Mouse (Mus musculus): ENCODE measurements around the gene Lrrn3. TPM values are rescaled to one million over a fixed set of nuclear protein-coding genes. Genes with fewer than 3 reads are reported as not detected.
A peak's percentile ranks its signal among the peaks of the same experiment; 100 is the strongest.

Lrrn3 gene
- polyA plus RNA-seq, 1 experiment from 2014 or later = 2.8 TPM

- Histone ChIP-seq H3K27ac (ENCODE audit: low read length) (no peak overlapping the region), H3K4me3 (ENCODE audit: low read depth, low read length) (no peak overlapping the region), H3K9ac (replicated peaks; ENCODE audit: low read depth) (no peak overlapping the region), H3K27me3 (replicated peaks; ENCODE audit: insufficient read depth, low read length) (no peaks in the 10 kb centered on the region), H3K9me3 (ENCODE audit: low read length) (no peaks in the 10 kb centered on the region), H3K36me3 (ENCODE audit: insufficient read depth, low read length) (no peaks in the 10 kb centered on the region), H3K4me1 (ENCODE audit: insufficient read depth, low read depth, low read length) (no peaks in the 10 kb centered on the region), H3K4me2 (replicated peaks; ENCODE audit: low read depth, low read length) (no peak overlapping the region)
- ATAC-seq (no peak), DNase-seq (ENCODE audit: low spot score) (no peak)
- TF ChIP-seq EP300 (IDR thresholded peaks at IDR 0.05) = no peak
- no peak for TF ChIP-seq CTCF (IDR thresholded peaks at IDR 0.05)
- 93% methylated on average over 3 of the region's 3 CpGs for WGBS
Observed at GRCm38 (mm10) chr12:41468374-41468991, 17.7 kb downstream of the Lrrn3 start.

- no peak overlapping the region for H3K9ac ChIP-seq (replicated peaks; ENCODE audit: low read depth)
- no peak overlapping the region for H3K4me3 ChIP-seq (ENCODE audit: low read depth, low read length)
- H3K9me3 ChIP-seq (ENCODE audit: low read length) = no peaks in the 10 kb centered on the region
- H3K4me1 ChIP-seq (ENCODE audit: insufficient read depth, low read depth, low read length) = 0 out of 2 replicates have a peak, but pooled peaks cover 6% of the 10 kb centered on the region
- ATAC-seq (peak; percentile 62), DNase-seq (ENCODE audit: low spot score) (no peak)
- no peaks in the 10 kb centered on the region for H3K36me3 ChIP-seq (ENCODE audit: insufficient read depth, low read length)
- no peaks in the 10 kb centered on the region for H3K27me3 ChIP-seq (replicated peaks; ENCODE audit: insufficient read depth, low read length)
- WGBS = 33% methylated on average over 4 of the region's 4 CpGs
- TF ChIP-seq CTCF (IDR thresholded peaks at IDR 0.05) (no peak), EP300 (IDR thresholded peaks at IDR 0.05) (no peak)
- no peak overlapping the region for H3K27ac ChIP-seq (ENCODE audit: low read length)
- H3K4me2 ChIP-seq (replicated peaks; ENCODE audit: low read depth, low read length) = no peak overlapping the region
Observed at GRCm38 (mm10) chr12:41438446-41438845, 47.8 kb downstream of the Lrrn3 start.

GRCm38 (mm10) chr12:41436206-41436985, 49.8 kb downstream of the Lrrn3 start:
- 68% methylated on average over 5 of the region's 5 CpGs for WGBS
- Histone ChIP-seq H3K27me3 (replicated peaks; ENCODE audit: insufficient read depth, low read length) (no peaks in the 10 kb centered on the region), H3K27ac (ENCODE audit: low read length) (no peak overlapping the region), H3K36me3 (ENCODE audit: insufficient read depth, low read length) (no peaks in the 10 kb centered on the region), H3K4me2 (replicated peaks; ENCODE audit: low read depth, low read length) (no peak overlapping the region), H3K9ac (replicated peaks; ENCODE audit: low read depth) (no peak overlapping the region), H3K4me1 (ENCODE audit: insufficient read depth, low read depth, low read length) (0 out of 2 replicates have a peak, but pooled peaks cover 3% of the 10 kb centered on the region), H3K9me3 (ENCODE audit: low read length) (no peaks in the 10 kb centered on the region), H3K4me3 (ENCODE audit: low read depth, low read length) (no peak overlapping the region)
- TF ChIP-seq EP300 (IDR thresholded peaks at IDR 0.05) = no peak
- no peak for TF ChIP-seq CTCF (IDR thresholded peaks at IDR 0.05)
- no peak for DNase-seq (ENCODE audit: low spot score)
- ATAC-seq = no peak

- no peaks in the 10 kb centered on the region for H3K36me3 ChIP-seq (ENCODE audit: insufficient read depth, low read length)
- H3K4me2 ChIP-seq (replicated peaks; ENCODE audit: low read depth, low read length) = no peak overlapping the region
- H3K27me3 ChIP-seq (replicated peaks; ENCODE audit: insufficient read depth, low read length) = no peaks in the 10 kb centered on the region
- H3K4me3 ChIP-seq (ENCODE audit: low read depth, low read length) = no peak overlapping the region
- H3K4me1 ChIP-seq (ENCODE audit: insufficient read depth, low read depth, low read length) = no peaks in the 10 kb centered on the region
- DNase-seq (ENCODE audit: low spot score) (no peak), ATAC-seq (no peak)
- no peak overlapping the region for H3K9ac ChIP-seq (replicated peaks; ENCODE audit: low read depth)
- TF ChIP-seq EP300 (IDR thresholded peaks at IDR 0.05) (no peak), CTCF (IDR thresholded peaks at IDR 0.05) (no peak)
- no peak overlapping the region for H3K27ac ChIP-seq (ENCODE audit: low read length)
- H3K9me3 ChIP-seq (ENCODE audit: low read length) = no peaks in the 10 kb centered on the region
Observed at GRCm38 (mm10) chr12:41428806-41429205, 57.4 kb downstream of the Lrrn3 start.

- Histone ChIP-seq H3K9ac (replicated peaks; ENCODE audit: low read depth) (no peak overlapping the region), H3K4me1 (ENCODE audit: insufficient read depth, low read depth, low read length) (no peaks in the 10 kb centered on the region), H3K4me3 (ENCODE audit: low read depth, low read length) (no peak overlapping the region), H3K4me2 (replicated peaks; ENCODE audit: low read depth, low read length) (no peak overlapping the region), H3K27me3 (replicated peaks; ENCODE audit: insufficient read depth, low read length) (no peaks in the 10 kb centered on the region), H3K27ac (ENCODE audit: low read length) (no peak overlapping the region), H3K36me3 (ENCODE audit: insufficient read depth, low read length) (no peaks in the 10 kb centered on the region), H3K9me3 (ENCODE audit: low read length) (no peaks in the 10 kb centered on the region)
- WGBS = 73% methylated on average over 5 of the region's 5 CpGs
- TF ChIP-seq CTCF (IDR thresholded peaks at IDR 0.05) = no peak
- no peak for TF ChIP-seq EP300 (IDR thresholded peaks at IDR 0.05)
- DNase-seq (ENCODE audit: low spot score) = no peak
- ATAC-seq = no peak
Observed at GRCm38 (mm10) chr12:41427464-41427863, 58.8 kb downstream of the Lrrn3 start.

GRCm38 (mm10) chr12:41425101-41425679, 61.0 kb downstream of the Lrrn3 start:
- TF ChIP-seq EP300 (IDR thresholded peaks at IDR 0.05) = no peak
- TF ChIP-seq CTCF (IDR thresholded peaks at IDR 0.05) = no peak
- Histone ChIP-seq H3K36me3 (ENCODE audit: insufficient read depth, low read length) (no peaks in the 10 kb centered on the region), H3K27me3 (replicated peaks; ENCODE audit: insufficient read depth, low read length) (no peaks in the 10 kb centered on the region), H3K4me2 (replicated peaks; ENCODE audit: low read depth, low read length) (no peak overlapping the region), H3K27ac (ENCODE audit: low read length) (no peak overlapping the region), H3K4me1 (ENCODE audit: insufficient read depth, low read depth, low read length) (no peaks in the 10 kb centered on the region), H3K4me3 (ENCODE audit: low read depth, low read length) (no peak overlapping the region), H3K9me3 (ENCODE audit: low read length) (no peaks in the 10 kb centered on the region), H3K9ac (replicated peaks; ENCODE audit: low read depth) (no peak overlapping the region)
- DNase-seq (ENCODE audit: low spot score) (no peak), ATAC-seq (no peak)
- WGBS = 80% methylated on average over 9 of the region's 9 CpGs

All from lung, postnatal 0 days (tissue).